Mouse (Mus musculus) intestine, embryonic 14.5 days (tissue): ENCODE results near the gene Src. TPM values are rescaled to one million over a fixed set of nuclear protein-coding genes. Genes with fewer than 3 reads are reported as not detected.
A peak's percentile ranks its signal among the peaks of the same experiment; 100 is the strongest.

Source experiments
- ATAC-seq: fragments of 200-750 bp; cut with Nextera tagmentation; replicated peaks from 2 replicates; pipeline ENCODE4 v1.8.0; 2017; ENCODE audit warnings: low read depth, moderate number of reproducible peaks, moderate TSS enrichment, moderate library complexity; ENCODE audit not compliant: low FRiP score, low TSS enrichment
- DNase-seq: peaks from one replicate; pipeline ENCODE4 v3.0.0-alpha.2; 2018; ENCODE audit warnings: low spot score
- H3K27ac ChIP-seq: fragments of 300-500 bp; sonication (generic); 2 replicates; pipeline ENCODE4 v1.5.1; 2014; ENCODE audit warnings: low read depth, mild to moderate bottlenecking, control low read depth
- H3K27me3 ChIP-seq: fragments of 300-500 bp; sonication (generic); replicated peaks from 2 replicates; pipeline ENCODE4 v1.6.1; 2014; ENCODE audit warnings: low read length, control low read depth; ENCODE audit not compliant: control insufficient read depth, insufficient read depth
- H3K36me3 ChIP-seq: fragments of 300-500 bp; sonication (generic); 2 replicates; pipeline ENCODE4 v1.6.1; 2014; ENCODE audit warnings: low read length, control low read depth; ENCODE audit not compliant: control insufficient read depth, insufficient read depth
- H3K4me1 ChIP-seq: fragments of 300-500 bp; sonication (generic); replicated peaks from 2 replicates; pipeline ENCODE4 v1.6.1; 2014; ENCODE audit warnings: low read length, control low read depth, mixed read lengths; ENCODE audit not compliant: control insufficient read depth, insufficient read depth
- H3K4me2 ChIP-seq: fragments of 300-500 bp; sonication (generic); 2 replicates; pipeline ENCODE4 v1.6.1; 2014; ENCODE audit warnings: low read length
- H3K4me3 ChIP-seq: fragments of 300-500 bp; sonication (generic); 2 replicates; pipeline ENCODE4 v1.5.1; 2014; ENCODE audit warnings: low read depth, low read length, control low read depth, mixed read lengths
- H3K9ac ChIP-seq: fragments of 300-500 bp; sonication (generic); 2 replicates; pipeline ENCODE4 v1.6.1; 2014; ENCODE audit warnings: mild to moderate bottlenecking, low read length
- H3K9me3 ChIP-seq: fragments of 300-500 bp; sonication (generic); 2 replicates; pipeline ENCODE4 v1.6.1; 2016; ENCODE audit warnings: low read length, control low read depth; ENCODE audit not compliant: control insufficient read depth
- WGBS: fragments of 180-500 bp; shearing (Covaris S2); extraction: QIAGEN DNeasy Blood & Tissue Kit; methylation state at CpG from one replicate; pipeline ENCODE4 v1.1.7; 2014; 5-methylcytosine and 5-hydroxymethylcytosine counted together
- polyA plus RNA-seq: library from polyadenylated mRNA; unstranded; fragments of >200 nt; fragmentation: Nextera tagmentation; extraction: Ambion mirVana; gene quantifications from 2 replicates; pipeline ENCODE4 v1.2.1, GENCODE M21; 2014

The Src gene
- polyA plus RNA-seq, 1 experiment from 2014 or later: 17.5 TPM

GRCm38 (mm10) chr2:157420404-157420803 is 2.2 kb downstream of the Src start:
- H3K27me3 ChIP-seq: no peaks in the 10 kb centered on the region
- WGBS: 70% methylated on average over 4 of the region's 4 CpGs
- H3K36me3 ChIP-seq: no peaks in the 10 kb centered on the region
- ATAC-seq (no peak), DNase-seq (no peak)
- no peak overlapping the region for H3K4me3 ChIP-seq
- H3K4me1 ChIP-seq: peaks cover 36% of the 10 kb centered on the region
- H3K9me3 ChIP-seq: no peaks in the 10 kb centered on the region
- no peak overlapping the region for H3K27ac ChIP-seq
- no peak overlapping the region for H3K4me2 ChIP-seq
- H3K9ac ChIP-seq: no peak overlapping the region

- H3K9ac ChIP-seq: 0 out of 2 replicates have a peak overlapping the region, but pooled peaks have one; percentile 16
- H3K4me2 ChIP-seq: no peak overlapping the region
- H3K9me3 ChIP-seq: no peaks in the 10 kb centered on the region
- H3K27me3 ChIP-seq: no peaks in the 10 kb centered on the region
- peak overlapping the region; percentile 93 for H3K27ac ChIP-seq
- H3K4me3 ChIP-seq: no peak overlapping the region
- ATAC-seq: no peak
- H3K36me3 ChIP-seq: 0 out of 2 replicates have a peak, but pooled peaks cover under 1% of the 10 kb centered on the region
- WGBS: 56% methylated on average over 11 of the region's 11 CpGs
- peaks cover 52% of the 10 kb centered on the region for H3K4me1 ChIP-seq
- DNase-seq: no peak
Observed at GRCm38 (mm10) chr2:157422062-157422655, 3.9 kb downstream of the Src start.

- WGBS: 35% methylated on average over 11 of the region's 11 CpGs
- Histone ChIP-seq H3K4me2 (peak overlapping the region; percentile 69), H3K4me3 (peak overlapping the region; percentile 62), H3K4me1 (peaks cover 55% of the 10 kb centered on the region), H3K9ac (peak overlapping the region; percentile 97), H3K27ac (peak overlapping the region; percentile 93), H3K36me3 (peaks cover 9% of the 10 kb centered on the region), H3K9me3 (no peaks in the 10 kb centered on the region), H3K27me3 (no peaks in the 10 kb centered on the region)
- ATAC-seq: peak; percentile 54
- peak; percentile 80 for DNase-seq
Observed at GRCm38 (mm10) chr2:157422854-157423705, 4.8 kb downstream of the Src start.

GRCm38 (mm10) chr2:157423706-157424125 is 5.5 kb downstream of the Src start:
- Histone ChIP-seq H3K4me3 (peak overlapping the region; percentile 62), H3K27ac (peak overlapping the region; percentile 93), H3K36me3 (peaks cover 16% of the 10 kb centered on the region), H3K27me3 (no peaks in the 10 kb centered on the region), H3K4me1 (peaks cover 48% of the 10 kb centered on the region), H3K4me2 (peak overlapping the region; percentile 69), H3K9me3 (no peaks in the 10 kb centered on the region), H3K9ac (peak overlapping the region; percentile 97)
- 6% methylated on average over 21 of the region's 21 CpGs for WGBS
- DNase-seq (peak; percentile 75), ATAC-seq (no peak; the same call in 1 of the 2 replicates)

GRCm38 (mm10) chr2:157424126-157424903 is 6.1 kb downstream of the Src start:
- H3K9me3 ChIP-seq: no peaks in the 10 kb centered on the region
- H3K4me1 ChIP-seq: peaks cover 45% of the 10 kb centered on the region
- peaks cover 22% of the 10 kb centered on the region for H3K36me3 ChIP-seq
- ATAC-seq (0 out of 2 replicates have a peak, but pooled peaks have one; percentile 24), DNase-seq (peak; percentile 75)
- H3K9ac ChIP-seq: peak overlapping the region; percentile 97
- H3K27me3 ChIP-seq: no peaks in the 10 kb centered on the region
- H3K4me2 ChIP-seq: peak overlapping the region; percentile 69
- WGBS: under 1% methylated on average over 44 of the region's 98 CpGs
- peak overlapping the region; percentile 62 for H3K4me3 ChIP-seq
- H3K27ac ChIP-seq: peak overlapping the region; percentile 93

- Histone ChIP-seq H3K4me1 (peaks cover 45% of the 10 kb centered on the region), H3K27me3 (no peaks in the 10 kb centered on the region), H3K9me3 (no peaks in the 10 kb centered on the region), H3K4me2 (peak overlapping the region; percentile 69), H3K4me3 (peak overlapping the region; percentile 62), H3K27ac (peak overlapping the region; percentile 93), H3K9ac (peak overlapping the region; percentile 97), H3K36me3 (peaks cover 23% of the 10 kb centered on the region)
- ATAC-seq (0 out of 2 replicates have a peak, but pooled peaks have one; percentile 5), DNase-seq (peak; percentile 68)
- 48% methylated on average over 16 of the region's 16 CpGs for whole genome bisulfite sequencing
Observed at GRCm38 (mm10) chr2:157424904-157425642, 6.8 kb downstream of the Src start.

- H3K36me3 ChIP-seq: peaks cover 23% of the 10 kb centered on the region
- H3K4me1 ChIP-seq: peaks cover 49% of the 10 kb centered on the region
- WGBS: 74% methylated on average over 6 of the region's 6 CpGs
- H3K4me2 ChIP-seq: peak overlapping the region; percentile 69
- 0 out of 2 replicates have a peak overlapping the region, but pooled peaks have one; percentile 11 for H3K9ac ChIP-seq
- DNase-seq (no peak), ATAC-seq (0 out of 2 replicates have a peak, but pooled peaks have one; percentile 7)
- H3K4me3 ChIP-seq: peak overlapping the region; percentile 62; the same call in 1 of the 2 replicates
- peak overlapping the region; percentile 93 for H3K27ac ChIP-seq
- H3K27me3 ChIP-seq: no peaks in the 10 kb centered on the region
- H3K9me3 ChIP-seq: no peaks in the 10 kb centered on the region
Observed at GRCm38 (mm10) chr2:157425643-157425988, 7.4 kb downstream of the Src start.
